Mouse (Mus musculus) stomach, postnatal 0 days (tissue): ENCODE data around the gene Elf1.

Experiments used
- CTCF ChIP-seq: IDR thresholded peaks from 2 replicates; pipeline ENCODE4 v1.5.1; 2016; ENCODE audit warnings: antibody characterized with exemption, low read depth, mild to moderate bottlenecking, moderate library complexity
- EP300 ChIP-seq: optimal IDR thresholded peaks from 2 replicates; pipeline ENCODE3; 2016; ENCODE audit warnings: antibody characterized with exemption

- TF ChIP-seq CTCF (no peak), EP300 (no peak)
These were observed 9.3 kb downstream of the Elf1 start for GRCm38 (mm10) chr14:79490246-79490645.
